Mouse (Mus musculus) adrenal gland, postnatal 14 days (tissue): ENCODE measurements around the gene Ppp2r3a. TPM values are rescaled to one million over a fixed set of nuclear protein-coding genes. Genes with fewer than 3 reads are reported as not detected.

Source experiments
- DNase-seq: peaks from one replicate; pipeline ENCODE4 v3.0.0; 2021; ENCODE audit warnings: mixed read lengths
- total RNA-seq: library from RNA; stranded (reverse); gene quantifications from 2 replicates; pipeline ENCODE4 v1.2.3, GENCODE M21; 2021

Ppp2r3a gene
- total RNA-seq, 1 experiment from 2014 or later = 24.2 TPM

DNA sequence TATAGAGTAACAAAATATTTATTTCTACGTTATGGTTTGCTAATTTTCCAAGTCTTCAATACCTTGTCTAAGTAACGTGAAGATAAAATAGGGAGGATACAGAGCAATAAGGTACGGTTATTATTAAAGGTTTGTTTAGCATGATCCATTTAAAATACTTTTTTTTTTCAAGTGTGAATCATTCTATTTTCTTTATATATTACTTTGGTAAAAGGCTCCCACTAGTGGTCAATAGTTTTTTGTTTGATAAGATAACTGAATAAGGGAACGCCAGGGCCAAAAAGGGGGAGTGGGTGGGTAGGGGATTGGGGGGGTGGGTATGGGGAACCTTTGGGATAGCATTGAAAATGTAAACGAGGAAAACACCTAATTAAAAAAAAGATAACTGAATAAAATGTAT is 98.7 kb downstream of the Ppp2r3a start:
- no peak for DNase-seq

DNA sequence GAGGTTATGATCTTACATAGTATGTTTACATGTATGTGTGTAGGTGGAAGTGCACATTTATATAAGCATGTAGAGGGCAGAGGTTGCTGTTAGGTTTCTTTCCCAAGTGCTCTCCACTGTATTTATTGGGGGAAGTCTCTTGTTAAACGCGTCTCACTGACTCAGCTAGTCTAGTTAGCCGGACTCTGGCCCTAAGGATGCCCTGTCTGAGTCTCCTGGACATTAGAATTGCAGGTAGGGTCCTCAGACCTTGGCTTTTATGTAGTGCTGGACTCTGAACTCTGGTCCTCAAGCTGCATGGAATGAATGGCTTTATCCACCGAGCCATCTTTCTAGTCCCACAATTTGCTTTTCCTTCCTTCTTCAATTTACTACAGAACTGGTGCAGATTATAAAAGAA is 108.0 kb downstream of the Ppp2r3a start:
- DNase-seq = no peak

DNA sequence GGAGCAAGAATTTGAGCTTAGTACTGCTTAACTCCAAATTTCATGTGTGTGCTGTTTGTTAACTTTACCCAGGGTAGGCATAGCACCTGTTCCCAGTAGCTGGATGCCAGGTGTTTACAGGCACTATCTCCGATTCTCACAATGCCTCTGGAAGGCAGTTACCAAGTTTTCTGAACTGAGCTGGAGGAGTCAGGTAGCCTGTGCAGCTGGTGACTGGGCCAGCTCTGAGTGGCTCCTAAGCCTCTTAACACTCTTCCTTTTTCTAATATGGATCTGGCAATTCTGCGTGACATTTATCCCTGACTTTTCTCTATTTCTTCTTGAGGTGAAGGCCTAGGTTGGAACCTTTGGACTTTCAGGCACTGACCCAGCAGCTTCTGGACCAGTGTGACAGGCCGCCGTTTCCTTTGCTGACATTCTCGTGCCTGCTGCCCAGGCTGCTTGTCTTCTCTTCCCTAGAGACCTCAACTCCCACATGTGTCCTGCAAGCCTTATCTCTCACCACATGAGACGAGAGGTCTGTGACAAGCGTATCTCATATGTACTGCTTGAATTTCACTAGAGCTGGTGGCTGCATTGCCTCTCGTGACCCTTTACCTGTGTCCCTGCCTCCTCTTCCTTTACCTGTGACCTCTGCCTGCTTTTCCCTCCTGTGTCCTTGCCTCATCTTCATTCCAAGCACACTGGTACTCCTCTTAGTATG is 137.3 kb downstream of the Ppp2r3a start:
- no peak for DNase-seq

DNA sequence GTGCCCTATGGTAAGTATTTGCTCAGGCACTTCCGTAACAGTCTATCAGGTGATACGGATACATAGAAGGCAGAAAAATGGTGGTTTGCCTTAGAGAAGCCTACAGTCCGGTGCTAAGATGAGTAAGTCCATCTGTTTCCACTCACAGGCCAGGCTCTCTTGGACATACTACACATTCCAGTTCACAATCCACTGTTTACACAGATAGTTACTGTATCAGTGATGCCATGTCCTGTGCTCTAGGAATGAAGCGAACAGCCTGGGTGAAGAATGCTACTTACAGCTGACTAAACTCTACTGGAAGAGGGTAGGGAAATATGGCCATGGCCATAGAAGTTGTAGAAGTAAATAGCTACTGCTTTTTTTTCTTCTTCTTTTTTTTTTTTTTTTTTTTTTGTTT is 138.3 kb downstream of the Ppp2r3a start:
- no peak for DNase-seq

DNA sequence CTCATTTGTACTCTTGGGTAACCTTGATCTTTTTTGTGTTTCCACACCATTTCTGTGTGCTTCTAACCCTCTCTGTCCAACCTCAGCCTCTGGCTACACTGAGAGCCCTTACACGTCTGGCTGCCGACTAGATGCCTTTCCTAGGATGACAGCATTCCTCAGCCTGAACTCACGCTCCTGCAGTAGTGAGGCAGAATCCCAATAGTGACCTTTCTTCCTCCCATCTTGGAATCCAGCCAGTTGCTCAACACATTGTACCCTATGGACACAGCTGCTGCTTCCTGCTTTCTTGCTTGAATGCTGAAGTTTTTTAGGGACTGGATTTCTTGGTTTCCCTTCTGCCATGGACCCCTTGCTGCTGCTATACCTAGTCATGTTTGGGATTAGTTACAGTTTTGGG is 141.6 kb downstream of the Ppp2r3a start:
- peak; percentile 53 for DNase-seq

DNA sequence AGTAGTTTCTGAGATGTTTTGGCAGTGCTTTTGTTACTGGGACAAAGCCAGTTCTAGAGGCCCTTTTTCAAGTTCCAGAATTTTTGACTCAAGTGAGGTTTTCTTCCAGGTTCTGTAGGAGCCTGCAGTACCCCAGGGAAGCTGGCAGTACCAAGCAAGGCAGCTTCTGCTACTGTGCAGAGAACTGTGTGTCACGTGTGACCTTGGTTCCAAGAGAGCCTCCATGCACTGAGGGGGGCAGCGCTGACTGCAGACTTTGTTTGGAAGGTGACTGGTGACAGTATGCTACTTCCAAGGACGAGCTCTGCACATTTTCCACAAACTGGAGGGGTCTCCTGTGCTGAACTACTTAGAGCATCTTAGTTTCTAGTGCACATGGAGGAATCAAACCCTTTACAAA is 144.2 kb downstream of the Ppp2r3a start:
- DNase-seq = peak; percentile 71

DNA sequence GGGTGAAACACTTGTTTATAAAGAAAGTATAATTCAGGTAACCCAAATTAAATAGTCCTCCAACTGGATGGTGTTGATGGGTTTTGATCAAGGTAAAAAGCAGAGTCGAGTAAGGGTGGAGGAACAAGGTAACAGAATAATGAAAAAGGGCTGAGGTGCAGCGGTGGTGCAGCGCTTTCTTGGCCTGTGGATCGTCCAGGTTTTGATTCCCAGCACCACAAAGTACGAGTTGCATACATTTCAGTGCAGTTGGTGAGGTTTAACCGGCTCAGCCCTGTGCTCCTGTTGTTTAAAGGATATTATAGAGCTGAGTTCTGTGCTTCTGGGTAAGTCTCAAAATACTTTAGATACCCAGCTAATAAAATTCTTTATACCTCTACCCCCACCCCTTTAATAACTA is 145.9 kb downstream of the Ppp2r3a start:
- no peak for DNase-seq

DNA sequence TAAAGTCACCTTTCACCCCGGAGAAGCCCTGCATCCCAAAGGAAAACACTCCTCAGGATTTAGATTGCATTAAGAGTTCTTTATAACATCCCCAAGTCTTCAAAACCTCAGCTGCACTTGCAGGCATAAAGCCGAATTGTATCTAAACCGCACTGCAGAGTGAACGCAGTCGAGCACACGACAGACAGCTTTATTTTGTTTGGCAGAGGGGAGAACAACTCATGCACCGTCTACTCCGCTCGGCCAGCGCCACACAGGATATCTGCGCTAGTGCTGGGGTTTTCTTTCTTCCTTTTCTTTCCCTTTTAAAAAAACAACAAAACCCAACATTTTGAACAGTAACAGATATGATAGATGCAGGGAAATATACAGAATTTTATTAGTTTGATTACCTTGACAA is 146.7 kb downstream of the Ppp2r3a start:
- no peak for DNase-seq

DNA sequence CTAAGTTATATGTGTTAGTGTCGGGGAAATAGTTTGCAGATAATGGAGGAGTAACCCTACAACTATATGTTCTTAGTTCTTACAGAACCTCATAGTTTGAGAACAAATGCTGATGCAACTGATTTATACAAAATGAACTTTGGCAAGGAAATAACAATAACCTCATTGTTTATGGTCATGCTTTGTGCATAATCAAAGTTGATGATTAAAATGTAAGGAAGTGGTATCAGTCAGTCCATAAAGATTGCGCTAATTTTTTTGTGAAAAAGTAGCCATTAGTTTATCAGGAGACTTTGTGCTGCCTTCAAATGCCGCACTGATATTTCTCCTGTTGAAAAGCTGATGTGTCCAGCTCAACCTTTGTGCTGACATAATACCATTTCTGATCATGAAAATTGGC is 149.3 kb downstream of the Ppp2r3a start:
- no peak for DNase-seq

DNA sequence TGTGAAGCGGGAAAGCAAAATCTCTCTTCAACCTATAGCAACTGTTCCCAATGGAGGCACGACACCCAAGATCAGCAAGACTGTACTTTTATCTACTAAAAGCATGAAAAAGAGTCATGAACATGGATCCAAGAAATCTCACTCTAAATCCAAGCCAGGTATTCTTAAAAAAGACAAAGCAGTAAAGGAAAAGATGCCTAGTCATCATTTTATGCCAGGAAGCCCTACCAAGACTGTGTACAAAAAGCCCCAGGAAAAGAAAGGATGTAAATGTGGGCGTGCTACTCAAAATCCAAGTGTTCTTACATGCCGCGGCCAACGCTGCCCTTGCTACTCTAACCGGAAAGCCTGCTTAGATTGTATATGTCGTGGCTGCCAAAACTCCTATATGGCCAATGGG is 150.0 kb downstream of the Ppp2r3a start:
- DNase-seq = no peak

DNA sequence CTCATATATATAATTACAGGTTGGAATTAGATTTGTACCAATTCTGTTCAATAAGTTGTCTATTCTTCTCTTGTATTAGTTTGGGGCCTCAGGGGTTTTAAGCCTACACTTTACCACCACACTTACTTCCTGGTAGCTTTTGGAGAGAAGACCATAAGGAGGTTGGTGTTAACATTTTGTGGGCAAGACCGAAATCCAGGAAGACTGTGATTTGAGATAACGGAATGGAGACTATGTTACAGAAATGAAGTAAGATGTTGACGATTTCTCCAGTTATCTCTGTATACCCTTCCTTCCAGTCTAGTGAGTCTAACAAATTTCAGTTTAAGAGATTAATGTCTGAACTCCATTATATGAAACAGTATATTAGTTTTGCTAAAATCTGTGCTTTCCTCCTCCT is 151.4 kb downstream of the Ppp2r3a start:
- no peak for DNase-seq

DNA sequence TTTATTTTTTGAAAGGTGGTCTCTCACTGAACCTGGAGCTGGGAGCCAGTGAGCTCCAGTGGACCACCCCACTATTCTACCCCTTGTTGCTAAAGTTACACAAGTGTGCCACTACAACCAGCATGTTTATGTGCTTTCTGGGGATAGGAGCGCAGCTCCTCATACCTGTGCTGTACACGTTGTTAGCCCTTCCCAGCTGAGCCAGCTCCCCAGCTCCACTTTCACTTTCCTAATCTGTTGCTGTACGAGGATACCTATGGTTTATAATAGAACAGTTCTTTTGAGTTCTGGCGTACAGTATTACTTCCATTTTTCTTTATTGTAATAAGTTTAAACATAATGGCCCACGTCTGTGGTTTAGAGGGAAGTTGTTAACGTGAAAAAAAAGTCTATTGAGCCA is 152.2 kb downstream of the Ppp2r3a start:
- no peak for DNase-seq

DNA sequence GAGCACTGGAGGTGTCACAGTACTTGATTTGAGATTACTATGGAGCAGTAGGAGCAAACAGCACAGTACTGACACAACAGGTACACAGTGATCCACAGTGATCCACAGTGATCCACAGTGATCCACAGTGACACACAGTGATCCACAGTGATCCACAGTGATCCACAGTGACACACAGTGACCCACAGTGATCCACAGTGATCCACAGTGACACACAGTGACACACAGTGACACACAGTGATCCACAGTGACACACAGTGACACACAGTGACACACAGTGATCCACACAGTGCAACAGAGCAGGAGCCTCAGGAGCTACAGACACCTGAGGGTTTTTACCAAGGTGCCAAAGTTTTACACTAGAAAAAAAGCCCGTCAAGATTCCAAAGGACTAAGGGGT is 154.1 kb downstream of the Ppp2r3a start:
- DNase-seq = no peak

DNA sequence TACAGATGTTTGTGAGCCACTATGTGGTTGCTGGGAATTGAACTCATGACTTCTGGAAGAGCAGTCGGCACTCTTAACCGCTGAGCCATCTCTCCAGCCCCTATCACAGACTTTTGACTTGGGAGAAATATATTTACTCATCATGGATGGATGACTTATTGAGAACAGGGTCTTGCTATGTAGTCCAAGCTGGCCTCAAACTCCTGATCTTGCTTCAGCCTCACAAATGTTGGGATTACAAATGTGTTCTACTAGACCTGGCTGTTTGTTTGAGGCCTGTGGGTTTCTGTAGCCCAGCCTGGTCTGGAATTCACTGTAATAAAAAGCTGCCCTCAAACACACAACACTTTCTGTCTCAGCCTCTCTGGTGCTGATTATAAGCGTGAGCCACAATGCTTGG is 155.1 kb downstream of the Ppp2r3a start:
- DNase-seq = no peak

DNA sequence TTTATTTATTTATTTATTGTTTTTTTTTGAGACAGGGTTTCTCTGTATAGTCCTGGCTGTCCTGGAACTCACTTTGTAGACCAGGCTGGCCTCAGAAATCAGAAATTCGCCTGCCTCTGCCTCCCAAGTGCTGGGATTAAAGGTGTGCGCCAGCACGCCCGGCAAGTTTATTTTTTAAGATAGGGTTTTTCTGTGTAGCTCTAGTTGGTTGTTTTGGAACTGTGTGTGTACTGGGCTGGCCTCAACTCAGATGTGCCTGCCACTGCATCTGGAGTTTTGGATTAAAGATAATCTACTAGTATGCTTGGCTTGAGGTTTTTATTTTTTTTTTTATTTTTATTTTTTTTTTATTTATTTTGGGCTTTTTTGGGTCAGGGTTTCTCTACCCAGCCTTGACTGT is 156.2 kb downstream of the Ppp2r3a start:
- DNase-seq = no peak

DNA sequence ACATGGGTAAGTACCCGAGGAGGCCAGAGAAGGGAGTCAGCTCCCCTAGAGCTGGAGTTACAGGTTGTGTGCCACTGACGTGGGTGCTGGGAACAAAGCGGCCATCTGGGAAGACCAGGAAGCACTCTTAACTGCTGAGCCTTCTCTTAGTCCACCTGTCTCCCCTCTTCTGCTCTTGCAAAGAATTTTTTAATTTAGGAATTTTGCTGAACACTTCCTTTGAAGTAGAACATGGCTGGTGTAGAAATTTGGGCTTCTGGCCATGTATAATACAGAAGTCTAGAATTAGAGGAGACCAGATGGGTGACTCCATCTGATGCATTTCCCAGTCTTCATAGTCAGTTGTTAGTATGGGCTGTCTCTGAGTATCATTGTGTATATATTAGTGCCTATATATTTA is 167.9 kb downstream of the Ppp2r3a start:
- DNase-seq = no peak

DNA sequence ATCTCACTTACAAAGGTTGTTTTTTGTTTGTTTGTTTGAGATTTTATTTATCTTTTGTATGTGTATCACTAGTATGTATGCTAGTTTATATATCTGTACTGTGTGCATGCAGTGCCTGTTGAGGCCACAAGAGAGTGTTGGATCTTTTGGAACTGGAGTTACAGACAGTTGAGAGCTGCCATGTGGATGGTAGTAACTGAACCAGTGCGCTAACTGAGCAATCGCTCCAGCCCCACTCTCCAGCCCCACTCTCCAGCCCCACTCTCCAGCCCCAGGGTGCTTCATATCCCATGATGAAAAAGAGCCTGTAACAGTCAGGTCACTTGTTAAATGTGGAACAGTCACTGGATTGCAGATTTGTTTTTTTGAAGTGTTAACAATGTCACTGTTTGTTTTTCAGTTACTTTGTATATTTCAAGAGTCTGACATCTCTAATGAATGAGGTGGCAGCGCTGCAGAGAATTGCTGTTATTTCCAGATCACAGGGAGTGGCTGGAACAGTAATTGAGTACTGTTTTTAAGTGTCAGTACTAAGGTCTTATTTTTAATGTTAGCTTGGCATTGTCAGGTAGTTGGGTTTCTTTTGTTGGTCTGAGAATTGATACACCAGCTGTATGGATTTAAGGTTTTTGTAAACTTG is 171.4 kb downstream of the Ppp2r3a start:
- DNase-seq = no peak

DNA sequence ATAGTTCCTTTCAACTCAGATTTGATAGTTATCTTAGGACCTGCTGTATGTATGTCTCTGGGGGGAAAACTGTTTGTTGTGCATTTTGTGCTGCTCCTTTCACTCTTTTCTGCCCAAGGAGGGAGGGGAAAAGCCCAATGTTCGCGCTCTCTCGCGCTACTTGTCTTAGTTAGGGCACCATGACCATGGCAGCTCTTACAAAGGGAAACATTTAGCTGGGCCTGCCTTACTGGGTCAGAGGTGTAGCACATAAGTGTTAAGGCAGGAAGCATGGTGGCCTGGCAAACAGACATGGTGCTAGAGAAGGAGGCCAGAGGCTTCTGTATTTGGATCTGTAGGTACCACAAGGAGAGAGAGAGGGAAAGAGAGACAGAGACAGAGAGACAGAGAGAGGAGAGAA is 173.0 kb downstream of the Ppp2r3a start:
- no peak for DNase-seq

DNA sequence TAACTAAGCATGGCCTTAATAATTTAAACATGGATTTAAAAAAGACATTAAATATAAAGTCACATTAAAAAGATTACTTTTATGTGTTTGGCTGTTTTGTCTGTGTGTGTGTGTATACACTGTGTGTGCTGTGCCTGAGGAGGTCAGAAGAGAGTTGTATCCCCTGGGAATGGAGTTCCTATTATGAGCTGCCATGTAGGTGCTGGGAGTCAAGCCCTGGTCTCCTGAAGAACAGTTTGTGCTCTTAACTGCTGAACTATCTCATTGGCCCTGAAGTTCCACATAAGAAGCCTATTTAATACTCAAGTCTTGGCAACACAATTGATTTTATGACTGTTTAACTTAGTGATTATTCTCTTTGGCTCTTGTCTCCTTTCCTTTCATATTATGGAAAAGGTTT is 174.1 kb downstream of the Ppp2r3a start:
- DNase-seq = no peak

DNA sequence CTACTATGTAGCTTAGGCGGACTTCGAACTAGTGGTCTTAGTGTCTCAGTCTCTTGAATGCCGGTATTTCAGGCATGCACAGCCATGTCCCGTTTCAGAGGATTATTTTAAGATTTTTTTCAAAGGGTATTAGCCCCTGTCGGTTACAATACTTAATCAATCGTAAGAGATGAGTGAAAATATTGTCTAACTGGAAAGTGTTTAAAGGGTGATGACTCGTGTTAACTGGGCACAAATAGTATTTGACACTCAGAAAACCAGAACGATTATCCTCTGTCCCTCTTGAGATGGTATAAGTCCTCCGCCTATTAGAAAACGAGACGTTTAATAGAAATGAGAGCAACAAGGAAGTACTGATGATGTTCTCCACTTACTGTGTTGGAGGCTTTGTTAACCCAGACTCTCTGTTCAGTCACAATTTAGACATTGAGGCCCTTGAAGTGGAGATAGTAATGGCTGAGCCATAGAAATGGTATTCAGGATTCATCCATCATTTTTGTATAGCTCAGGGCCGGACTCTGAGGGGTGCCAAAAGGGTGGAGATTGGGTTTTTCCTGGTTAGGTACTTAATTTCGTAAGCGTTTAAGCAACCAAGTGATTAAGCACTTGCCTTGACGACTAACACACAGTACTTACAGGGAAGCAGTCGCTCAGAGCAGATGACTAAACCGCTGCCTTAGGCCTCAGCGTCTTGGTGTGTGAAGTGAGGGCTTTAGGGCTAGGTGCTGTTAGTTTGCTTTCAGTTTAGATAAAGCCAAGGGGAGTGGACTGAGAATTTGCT is 175.3 kb downstream of the Ppp2r3a start:
- DNase-seq = peak; percentile 60

DNA sequence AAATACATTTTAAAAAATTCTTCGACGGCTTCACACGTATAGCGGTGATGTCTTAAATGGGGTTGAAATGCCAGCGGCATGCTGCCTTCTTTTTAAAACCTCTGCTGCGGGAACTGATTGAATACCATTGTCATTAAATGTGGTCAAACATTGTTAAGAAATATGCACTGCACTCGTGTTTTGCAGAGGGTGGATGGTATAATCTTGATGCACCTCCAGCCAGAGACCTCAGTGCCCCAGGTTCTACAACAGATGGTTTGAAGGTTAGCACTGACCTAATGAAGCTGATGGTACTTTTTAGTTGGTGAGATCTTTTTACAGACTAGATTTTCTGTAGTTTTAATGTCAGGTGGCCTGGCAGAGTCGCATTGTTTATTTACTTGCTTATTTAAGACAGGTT is 175.9 kb downstream of the Ppp2r3a start:
- no peak for DNase-seq

DNA sequence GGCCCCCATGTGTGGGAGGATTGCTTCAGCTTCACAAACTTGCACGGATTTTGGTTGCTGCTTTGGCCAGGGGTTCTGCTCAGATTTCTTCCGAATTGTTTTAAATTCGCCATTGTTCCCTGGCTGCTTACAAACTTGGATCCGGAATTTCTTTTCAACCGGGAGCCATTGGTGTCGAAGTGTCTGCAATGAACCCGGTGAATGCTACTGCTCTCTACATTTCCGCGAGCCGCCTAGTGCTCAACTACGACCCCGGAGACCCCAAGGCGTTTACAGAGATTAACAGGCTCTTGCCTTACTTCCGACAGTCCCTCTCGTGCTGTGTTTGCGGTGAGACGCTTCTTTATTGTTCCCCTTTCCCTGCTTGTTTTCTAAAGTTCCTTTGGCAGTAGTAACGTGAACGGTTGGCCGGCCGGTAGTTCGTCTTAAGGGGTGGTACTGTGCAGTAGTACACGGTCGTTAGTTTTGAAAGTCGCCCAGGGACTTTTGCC is 176.5 kb downstream of the Ppp2r3a start:
- DNase-seq = peak; percentile 41

DNA sequence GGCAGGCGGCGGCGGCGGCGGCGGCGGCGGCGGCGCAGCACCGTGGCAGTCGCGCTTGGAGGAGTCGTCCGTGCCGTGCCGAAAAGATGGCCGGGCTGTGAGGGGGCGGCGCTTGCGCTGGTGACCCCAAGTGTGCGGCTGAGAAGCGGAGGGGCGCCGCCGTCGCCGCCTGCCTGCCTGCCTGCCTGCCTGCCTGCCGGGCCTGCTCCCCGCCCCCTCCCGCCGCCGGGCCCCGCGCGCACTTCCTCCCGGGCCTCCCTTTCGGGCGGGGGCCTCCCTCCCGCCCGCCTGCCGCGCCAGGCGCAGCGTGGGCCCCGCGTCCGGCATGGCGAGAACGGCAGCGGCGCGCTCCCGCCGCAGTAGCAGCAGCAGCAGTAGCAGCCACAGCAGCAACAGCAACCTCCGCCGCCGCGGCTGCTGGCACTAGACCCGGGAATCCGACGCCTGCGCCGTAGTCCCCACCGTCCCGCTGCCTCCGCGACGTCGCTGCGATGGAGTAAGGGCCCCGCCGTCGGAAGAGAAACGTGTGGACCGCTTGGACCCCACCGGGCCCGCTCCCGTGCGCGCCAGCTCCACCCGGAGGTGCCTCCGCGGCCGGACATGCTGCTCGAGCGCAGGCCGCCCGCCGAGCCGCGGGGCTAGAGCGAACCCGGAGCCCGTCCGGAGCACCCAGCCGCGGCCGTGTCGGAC is 177.1 kb downstream of the Ppp2r3a start:
- peak; percentile 94 for DNase-seq
